Mouse (Mus musculus): Measurements from ENCODE around the gene Slc35e4.

The Slc35e4 gene

GRCm38 (mm10) chr11:3862661-3863453 is 51.6 kb downstream of the Slc35e4 start:
- DNase-seq = no peak

- no peak for DNase-seq
Observed at GRCm38 (mm10) chr11:3860361-3860760, 54.1 kb downstream of the Slc35e4 start.

GRCm38 (mm10) chr11:3859778-3860177 is 54.7 kb downstream of the Slc35e4 start:
- DNase-seq = no peak

GRCm38 (mm10) chr11:3857902-3858301 is 56.6 kb downstream of the Slc35e4 start:
- DNase-seq = no peak

Data from kidney, adult 11 months (tissue).